Mouse (Mus musculus): ENCODE measurements around the gene Adamts7.

Adamts7 gene

DNA sequence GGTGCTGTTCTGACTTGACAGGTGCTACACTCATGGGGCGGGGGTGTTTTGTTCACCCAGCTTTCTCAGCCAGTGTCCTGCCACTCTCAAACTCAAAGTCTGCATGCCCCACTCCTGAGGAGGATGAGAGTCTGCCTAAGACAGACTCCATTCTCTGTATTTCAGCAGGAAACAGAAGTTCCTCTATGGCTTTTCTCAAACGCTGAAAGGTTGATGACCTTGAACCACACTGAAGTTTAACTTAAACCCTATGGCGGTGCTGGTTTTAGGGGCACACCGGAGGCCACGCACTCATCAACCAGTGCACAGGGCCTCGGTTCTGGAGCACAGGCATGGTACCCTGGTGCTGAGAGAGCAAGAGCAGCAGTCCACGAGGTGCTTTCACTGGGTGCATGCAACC, 94.4 kb downstream of the Adamts7 start:
- no peak for DNase-seq (ENCODE audit: low read depth in 2 of 2, low spot score in 2 of 2)
